Mouse (Mus musculus) gastrocnemius, adult 18-20 months (tissue): ENCODE measurements at regions not wholly inside any gene's neighbourhood (a gene's known extent, or its start where the extent isn't known, plus 50 kb on each side); places are given as distances from the start of the nearest gene placed in this dataset.

Experiments used
- DNase-seq: peaks from one replicate; pipeline ENCODE4 v3.0.0; 2021; ENCODE audit warnings: low spot score

DNA sequence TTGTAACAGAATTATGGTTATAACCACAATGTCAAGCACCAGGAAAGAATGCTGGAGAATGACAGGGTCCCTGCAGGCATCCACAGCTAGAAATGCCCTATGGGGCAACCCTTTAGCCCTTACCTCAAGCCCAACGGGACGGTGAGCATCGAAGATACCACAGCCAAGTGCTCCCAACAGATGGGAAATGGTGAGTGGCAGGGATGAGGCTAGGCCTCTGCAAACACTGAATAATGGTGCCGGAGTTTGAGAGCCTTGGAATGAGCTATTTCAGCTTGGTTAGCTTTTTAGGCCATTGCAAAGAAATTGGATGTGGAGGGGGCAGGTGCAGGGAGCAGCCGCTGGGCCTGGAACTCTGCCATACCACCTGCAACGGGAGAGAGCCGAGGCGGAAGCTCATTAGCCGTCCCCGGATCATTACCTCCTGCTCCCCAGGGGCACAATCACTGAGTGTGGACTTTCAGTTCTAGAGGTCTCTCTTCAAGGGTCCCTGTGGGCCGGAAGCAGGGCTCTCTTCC, 117.9 kb downstream of the Usp31 start:
- no peak for DNase-seq

- no peak for DNase-seq
Measured at GRCm38 (mm10) chr7:121587713-121588112, 119.3 kb downstream of the Usp31 start.

- no peak for DNase-seq
Measured at GRCm38 (mm10) chr7:121585721-121586120, 121.3 kb downstream of the Usp31 start.

DNA sequence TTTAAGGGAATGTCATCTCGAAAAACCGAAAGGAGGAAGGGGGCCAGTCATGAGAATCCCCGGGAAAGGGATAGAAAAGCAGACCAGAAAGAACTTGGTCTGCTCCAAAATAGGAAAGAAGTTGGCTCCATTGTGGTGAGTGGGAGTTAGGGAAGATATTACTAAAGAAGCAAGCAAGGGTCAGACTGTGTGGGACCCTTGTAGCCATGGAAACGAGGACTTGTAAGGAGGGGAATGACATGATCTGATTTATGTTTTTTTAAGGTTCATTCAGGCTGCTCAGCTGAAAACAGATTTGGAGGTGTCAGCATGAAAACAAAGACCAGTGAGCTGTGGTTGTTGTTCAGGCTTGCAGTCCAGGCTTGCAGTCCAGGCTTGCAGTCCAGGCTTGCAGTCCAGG, 127.6 kb downstream of the Usp31 start:
- DNase-seq: no peak

DNA sequence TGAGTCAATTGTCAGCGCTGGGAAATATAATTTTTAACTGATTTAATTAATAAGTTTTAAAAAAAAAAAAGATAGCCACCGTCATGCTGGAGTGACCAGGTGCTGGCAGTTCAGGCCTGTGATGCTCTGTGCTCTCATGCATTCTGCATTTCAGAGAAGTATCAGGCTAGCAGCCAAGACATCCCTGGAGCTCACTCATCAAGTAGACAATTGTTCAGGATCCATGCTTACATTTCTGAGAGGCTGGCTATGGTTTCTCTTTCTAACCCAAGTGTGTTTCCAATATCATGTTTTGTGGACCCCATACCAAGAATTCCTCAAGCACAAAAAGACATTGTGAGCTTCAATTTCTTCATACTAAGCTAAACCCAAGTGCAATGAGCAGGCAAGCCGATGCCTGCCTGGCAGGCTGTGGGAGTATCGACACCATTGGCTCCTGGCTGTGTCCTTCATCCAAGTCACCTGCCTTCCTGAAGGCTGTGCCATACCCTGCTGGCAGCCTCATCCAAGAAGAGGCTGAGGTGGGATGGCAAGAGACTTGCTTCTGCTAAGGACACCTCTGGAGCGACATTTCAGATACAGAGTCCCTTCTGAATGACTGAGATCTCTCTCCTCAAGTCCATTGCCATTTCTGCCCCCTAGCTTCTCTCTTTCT, 134.2 kb downstream of the Usp31 start:
- DNase-seq: no peak

DNA sequence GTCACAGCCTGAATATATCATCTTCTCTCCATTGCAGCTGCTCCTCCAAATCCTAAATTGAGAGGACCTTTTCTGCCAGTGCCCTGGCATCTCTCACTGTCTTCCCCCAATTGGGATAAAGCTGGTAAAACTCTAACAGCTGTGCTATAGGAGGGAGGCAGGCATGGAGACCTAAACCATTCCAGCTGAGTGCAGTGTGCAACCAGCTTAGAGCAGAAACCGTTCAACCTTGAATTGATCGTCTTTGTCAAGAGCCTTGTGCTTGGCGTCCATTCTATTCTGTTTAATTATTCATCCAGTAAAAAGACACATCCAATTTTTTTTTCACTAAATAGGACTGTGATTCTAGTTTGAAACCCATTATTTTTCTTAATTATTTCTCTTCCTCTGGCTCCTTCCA, 135.3 kb downstream of the Usp31 start:
- no peak for DNase-seq

DNA sequence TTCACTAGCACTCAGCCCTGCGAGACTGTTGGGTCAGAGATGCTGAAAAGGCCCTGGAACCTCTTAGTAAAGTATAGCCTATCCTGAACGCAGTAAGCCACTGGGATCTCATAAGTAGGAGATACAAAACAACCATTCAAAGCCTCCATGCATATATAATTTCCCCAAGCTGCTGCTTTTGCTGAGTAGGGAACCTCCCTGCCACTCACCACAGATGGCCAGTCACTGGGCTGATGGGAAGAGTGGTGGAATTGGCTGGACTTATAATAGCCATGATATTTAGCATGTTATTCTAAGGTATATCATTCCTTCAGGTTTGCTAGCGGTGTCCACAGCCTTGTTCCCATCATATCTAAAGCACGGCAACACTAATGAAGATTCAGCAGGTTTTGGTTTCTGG, 135.8 kb downstream of the Usp31 start:
- no peak for DNase-seq

DNA sequence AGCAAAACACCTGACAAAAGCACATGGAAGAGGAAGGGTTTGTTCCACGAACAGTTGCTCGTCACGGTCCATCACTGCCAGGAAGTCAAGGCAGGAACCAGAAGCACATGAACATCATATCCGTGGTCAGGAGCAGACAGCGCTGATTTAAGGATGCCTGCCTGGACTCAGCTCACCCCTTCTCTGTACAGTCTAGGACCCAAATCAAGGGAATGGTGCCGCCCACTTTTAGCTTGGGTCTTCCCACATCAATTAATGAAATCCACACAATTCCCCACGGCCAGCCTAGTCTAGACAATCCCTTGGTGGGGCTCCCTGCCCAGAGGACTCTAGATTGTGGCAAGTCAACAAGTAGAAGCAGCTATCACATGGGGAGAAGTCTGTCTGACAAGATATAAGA, 137.8 kb downstream of the Usp31 start:
- DNase-seq: no peak

DNA sequence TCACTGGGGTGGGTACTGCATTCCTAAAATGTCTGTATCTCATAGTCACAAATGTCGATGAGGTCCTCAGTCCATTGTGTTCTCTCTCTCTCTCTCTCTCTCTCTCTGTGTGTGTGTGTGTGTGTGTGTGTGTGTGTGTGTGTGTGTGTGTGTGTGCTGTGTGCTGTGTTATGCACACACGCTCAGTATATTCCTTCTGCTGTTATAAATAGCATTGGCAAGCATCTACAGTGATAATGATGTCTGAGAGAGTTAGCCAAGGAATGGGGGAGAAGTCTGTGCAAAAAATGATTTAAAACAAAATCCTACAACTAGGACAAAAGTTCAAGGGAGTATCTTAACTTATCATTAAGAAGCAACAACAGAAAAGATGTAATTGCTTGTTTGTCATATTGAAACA, 139.0 kb downstream of the Usp31 start:
- DNase-seq: no peak

DNA sequence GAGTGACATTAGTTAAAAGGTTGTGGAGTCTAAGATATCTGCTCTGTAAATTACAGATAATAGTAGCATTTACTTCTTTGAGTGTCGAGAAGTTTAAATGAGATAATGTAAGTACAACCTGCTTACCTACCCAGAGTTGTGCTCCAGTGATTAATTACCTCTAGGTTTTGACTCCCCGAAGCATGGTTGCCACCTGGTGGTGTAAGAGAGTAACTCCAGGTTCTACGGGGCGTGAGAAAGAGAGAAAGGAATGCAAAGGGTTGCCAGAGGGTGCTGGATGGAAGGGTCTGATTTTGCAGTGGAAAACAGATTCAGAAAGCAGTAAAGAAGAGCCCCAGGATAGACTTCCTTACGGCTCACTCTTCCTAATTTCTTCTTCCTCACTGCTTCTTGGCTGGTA, 143.5 kb downstream of the Usp31 start:
- DNase-seq: peak; percentile 1

DNA sequence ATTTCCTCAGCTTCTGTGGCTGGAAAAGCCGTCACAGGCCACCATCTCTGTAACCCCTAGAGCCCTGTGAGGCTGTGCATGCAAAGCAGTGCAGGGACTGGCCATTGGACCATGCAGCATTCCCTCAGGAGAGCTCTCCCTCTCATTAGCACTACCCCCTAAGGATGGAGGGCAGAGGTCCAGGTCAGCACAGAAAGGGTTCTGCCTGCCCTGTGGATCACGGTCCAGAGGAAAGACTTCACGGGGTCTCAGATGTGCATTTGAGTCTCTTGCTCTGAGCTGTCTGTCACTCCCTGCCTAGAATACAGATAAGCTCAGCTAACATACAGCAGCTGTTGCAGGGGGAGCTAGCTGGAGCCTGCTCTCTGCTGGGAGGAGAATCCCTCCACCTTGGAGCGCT, 151.6 kb downstream of the Usp31 start:
- DNase-seq: no peak
